Mouse (Mus musculus): ENCODE data around the gene Scd2.
"Not testable (repeated sequence)": the region's sequence is repeated elsewhere in the genome, so short reads cannot be mapped to it uniquely, and the experiment has no call there.

The Scd2 gene

GRCm38 (mm10) chr19:44295741-44296140 lies 2.3 kb downstream of the Scd2 start:
- no peak for DNase-seq (ENCODE audit: extremely low spot score, low read depth, low spot score)

GRCm38 (mm10) chr19:44296186-44296585 lies 2.7 kb downstream of the Scd2 start:
- DNase-seq (ENCODE audit: extremely low spot score, low read depth, low spot score) = no peak

GRCm38 (mm10) chr19:44297068-44297760 lies 3.7 kb downstream of the Scd2 start:
- no peak for DNase-seq (ENCODE audit: extremely low spot score, low read depth, low spot score)

- DNase-seq (ENCODE audit: extremely low spot score, low read depth, low spot score) = no peak
Observed at GRCm38 (mm10) chr19:44297862-44298261, 4.4 kb downstream of the Scd2 start.

GRCm38 (mm10) chr19:44299078-44299477 lies 5.6 kb downstream of the Scd2 start:
- no peak for DNase-seq (ENCODE audit: extremely low spot score, low read depth, low spot score)

- no peak for DNase-seq (ENCODE audit: extremely low spot score, low read depth, low spot score)
Observed at GRCm38 (mm10) chr19:44299902-44300301, 6.4 kb downstream of the Scd2 start.

- no peak for DNase-seq (ENCODE audit: extremely low spot score, low read depth, low spot score)
Observed at GRCm38 (mm10) chr19:44300520-44300919, 7.0 kb downstream of the Scd2 start.

- no peak for DNase-seq (ENCODE audit: extremely low spot score, low read depth, low spot score)
Observed at GRCm38 (mm10) chr19:44301176-44301575, 7.7 kb downstream of the Scd2 start.

- no peak for DNase-seq (ENCODE audit: extremely low spot score, low read depth, low spot score)
Observed at GRCm38 (mm10) chr19:44301671-44302305, 8.3 kb downstream of the Scd2 start.

GRCm38 (mm10) chr19:44302901-44303300 lies 9.4 kb downstream of the Scd2 start:
- DNase-seq (ENCODE audit: extremely low spot score, low read depth, low spot score) = no peak

- DNase-seq (ENCODE audit: extremely low spot score, low read depth, low spot score) = no peak
Observed at GRCm38 (mm10) chr19:44303502-44303901, 10.0 kb downstream of the Scd2 start.

- no peak for DNase-seq (ENCODE audit: extremely low spot score, low read depth, low spot score)
Observed at GRCm38 (mm10) chr19:44304419-44304818, 10.9 kb downstream of the Scd2 start.

- no peak for DNase-seq (ENCODE audit: extremely low spot score, low read depth, low spot score)
Observed at GRCm38 (mm10) chr19:44304851-44305510, 11.5 kb downstream of the Scd2 start.

- DNase-seq (ENCODE audit: extremely low spot score, low read depth, low spot score) = no peak
Observed at GRCm38 (mm10) chr19:44305701-44306100, 12.2 kb downstream of the Scd2 start.

GRCm38 (mm10) chr19:44306171-44306570 lies 12.7 kb downstream of the Scd2 start:
- DNase-seq (ENCODE audit: extremely low spot score, low read depth, low spot score) = no peak

GRCm38 (mm10) chr19:44307101-44307914 lies 13.8 kb downstream of the Scd2 start:
- no peak for DNase-seq (ENCODE audit: extremely low spot score, low read depth, low spot score)

- no peak for DNase-seq (ENCODE audit: extremely low spot score, low read depth, low spot score)
Observed at GRCm38 (mm10) chr19:44307915-44308470, 14.5 kb downstream of the Scd2 start.

- no peak for DNase-seq (ENCODE audit: extremely low spot score, low read depth, low spot score)
Observed at GRCm38 (mm10) chr19:44308611-44309246, 15.3 kb downstream of the Scd2 start.

- DNase-seq (ENCODE audit: extremely low spot score, low read depth, low spot score) = no peak
Observed at GRCm38 (mm10) chr19:44309351-44310154, 16.1 kb downstream of the Scd2 start.

GRCm38 (mm10) chr19:44310155-44310575 lies 16.7 kb downstream of the Scd2 start:
- DNase-seq (ENCODE audit: extremely low spot score, low read depth, low spot score) = not testable (repeated sequence)

Data from hindlimb bud, embryonic 11.5 days (tissue).